Mouse (Mus musculus) gastrocnemius, postnatal 4 days (tissue): Measurements from ENCODE around the gene Fmc1. TPM values are rescaled to one million over a fixed set of nuclear protein-coding genes. Genes with fewer than 3 reads are reported as not detected.
"Not testable (repeated sequence)": the region's sequence is repeated elsewhere in the genome, so short reads cannot be mapped to it uniquely, and the experiment has no call there.

Source experiments
- DNase-seq, 2 experiments: peaks; one replicate each; pipeline ENCODE4 v3.0.0; 2021 to 2022; ENCODE audit warnings: low spot score in 2 of 2, mixed read lengths in 2 of 2
- long read RNA-seq, 2 experiments: library from polyadenylated mRNA; stranded (forward); transcript quantifications; one replicate each; pipeline ENCODE4 v2.0.0; 2021
- total RNA-seq, 2 experiments: library from RNA; stranded (reverse); gene quantifications; 2 replicates each; pipeline ENCODE4 v1.2.3; 2021

Gene Fmc1
- total RNA-seq: 10 to 100 TPM; 72.4 to 77.7 TPM
- long read RNA-seq, experiment 1, transcript Fmc1-201 (2 exons, 479 nt): major isoform, 15 of 16 reads
- long read RNA-seq, experiment 1, partial matches to known transcripts: 1 of 16 reads
- long read RNA-seq, experiment 1, other reads (novel, unspliced or antisense): 0 of 16 reads
- long read RNA-seq, experiment 2, transcript Fmc1-201 (2 exons, 479 nt): major isoform, 21 of 21 reads
- long read RNA-seq, experiment 2, partial matches to known transcripts: 0 of 21 reads
- long read RNA-seq, experiment 2, other reads (novel, unspliced or antisense): 0 of 21 reads

GRCm38 (mm10) chr6:38533428-38534405, at the start of gene Fmc1:
TSS of gene Fmc1 (plus strand) at chr6:38533502.
- peak; percentile 87 to 98 for DNase-seq

GRCm38 (mm10) chr6:38492550-38492949, 40.8 kb upstream of the Fmc1 start:
- DNase-seq: peak in 1 of 2 experiments; percentile 23

GRCm38 (mm10) chr6:38495641-38496040, 37.7 kb upstream of the Fmc1 start:
- DNase-seq: no peak

- no peak for DNase-seq
These were observed 21.2 kb upstream of the Fmc1 start for GRCm38 (mm10) chr6:38512096-38512495.

GRCm38 (mm10) chr6:38512830-38513229, 20.5 kb upstream of the Fmc1 start:
- DNase-seq: no peak

GRCm38 (mm10) chr6:38515201-38515600, 18.1 kb upstream of the Fmc1 start:
- peak in 1 of 2 experiments; percentile 33 for DNase-seq

- DNase-seq: no peak
These were observed 9.5 kb upstream of the Fmc1 start for GRCm38 (mm10) chr6:38523851-38524250.

GRCm38 (mm10) chr6:38531211-38531820, 2.0 kb upstream of the Fmc1 start:
- DNase-seq: no peak

- DNase-seq: peak in 1 of 2 experiments; percentile 40
These were observed 542 bp upstream of the Fmc1 start for GRCm38 (mm10) chr6:38532500-38533420.

- peak; percentile 98 to 99 for DNase-seq
These were observed 1.5 kb downstream of the Fmc1 start for GRCm38 (mm10) chr6:38534640-38535365.

GRCm38 (mm10) chr6:38535366-38535690, 2.0 kb downstream of the Fmc1 start:
- DNase-seq: no peak

- no peak for DNase-seq
These were observed 2.5 kb downstream of the Fmc1 start for GRCm38 (mm10) chr6:38535788-38536187.

- DNase-seq: not testable (repeated sequence)
These were observed 10.8 kb downstream of the Fmc1 start for GRCm38 (mm10) chr6:38544141-38544540.

- not testable (repeated sequence) for DNase-seq
These were observed 13.7 kb downstream of the Fmc1 start for GRCm38 (mm10) chr6:38547005-38547404.

GRCm38 (mm10) chr6:38547707-38548106, 14.4 kb downstream of the Fmc1 start:
- no peak for DNase-seq

GRCm38 (mm10) chr6:38548595-38548994, 15.3 kb downstream of the Fmc1 start:
- not testable (repeated sequence) for DNase-seq

GRCm38 (mm10) chr6:38549840-38550239, 16.5 kb downstream of the Fmc1 start:
- not testable (repeated sequence) for DNase-seq

- peak; percentile 26 to 70 for DNase-seq
These were observed 17.2 kb downstream of the Fmc1 start for GRCm38 (mm10) chr6:38550250-38551061.
